Mouse (Mus musculus) embryonic facial prominence, embryonic 15.5 days (tissue): ENCODE data around the gene Hist1h2bn. TPM values are rescaled to one million over a fixed set of nuclear protein-coding genes. Genes with fewer than 3 reads are reported as not detected.

Experiments used
- microRNA-seq: library from miRNA; unstranded; fragments of <30 nt; microRNA quantifications from one replicate; pipeline ENCODE4, GENCODE M21; 2016; ENCODE audit warnings: borderline number of aligned reads
- polyA plus RNA-seq: library from polyadenylated mRNA; unstranded; fragments of >200 nt; fragmentation: Nextera tagmentation; extraction: Ambion mirVana; gene quantifications from 2 replicates; pipeline ENCODE4 v1.2.1, GENCODE M21; 2015

The Hist1h2bn gene
- polyA plus RNA-seq, 1 experiment from 2014 or later = 3.4 TPM

Small RNA genes lying within 50 kb of the gene (microRNA-seq; reads per million reads assigned to microRNA genes)
- gene Gm44346 = not detected
- gene Gm44357 = not detected
- gene Gm44367 = not detected
- not detected for gene Gm44454

Other genes with a start within 250 kb of the Hist1h2bn start
- 5.6 and 6.6 TPM in 2 replicates for gene Zkscan8, start 223.0 kb upstream of the Hist1h2bn start, polyA plus RNA-seq
- 0.17 and 0.22 TPM in 2 replicates for gene Olfr1366, start 211.3 kb upstream of the Hist1h2bn start, polyA plus RNA-seq
- 0.07 and 0.19 TPM in 2 replicates for gene Olfr1535, start 194.2 kb upstream of the Hist1h2bn start, polyA plus RNA-seq
- 0.11 TPM in 1 of 2 replicates, not detected in the other for gene Olfr1364, start 172.4 kb upstream of the Hist1h2bn start, polyA plus RNA-seq
- gene Olfr1362, start 140.1 kb upstream of the Hist1h2bn start, polyA plus RNA-seq = 0.13 TPM in 1 of 2 replicates, not detected in the other
- gene Olfr11, start 111.6 kb upstream of the Hist1h2bn start, polyA plus RNA-seq = not detected in 2 replicates
- 0.48 and 0.68 TPM in 2 replicates for gene Olfr1361, start 90.7 kb upstream of the Hist1h2bn start, polyA plus RNA-seq
- not detected in 2 replicates for gene Olfr1360, start 76.7 kb upstream of the Hist1h2bn start, polyA plus RNA-seq
- 0.05 and 0.27 TPM in 2 replicates for gene Olfr1359, start 56.0 kb upstream of the Hist1h2bn start, polyA plus RNA-seq
- 0.60 and 2.0 TPM in 2 replicates for gene Hist1h2bl, start 38.0 kb upstream of the Hist1h2bn start, polyA plus RNA-seq
- 6.9 and 13.7 TPM in 2 replicates for gene Hist1h2ai, start 37.7 kb upstream of the Hist1h2bn start, polyA plus RNA-seq
- 6.6 and 7.1 TPM in 2 replicates for gene Hist1h3h, start 36.5 kb upstream of the Hist1h2bn start, polyA plus RNA-seq
- 1.8 and 4.1 TPM in 2 replicates for gene Hist1h2bm, start 32.1 kb upstream of the Hist1h2bn start, polyA plus RNA-seq
- gene Hist1h4j, start 19.1 kb upstream of the Hist1h2bn start, polyA plus RNA-seq = 1.7 and 1.9 TPM in 2 replicates
- 1.5 and 2.9 TPM in 2 replicates for gene Hist1h4k, start 3.6 kb upstream of the Hist1h2bn start, polyA plus RNA-seq
- 16.1 and 25.2 TPM in 2 replicates for gene Hist1h2ak, start 296 bp upstream of the Hist1h2bn start, polyA plus RNA-seq
- gene Hist1h1b, start 26.5 kb downstream of the Hist1h2bn start, polyA plus RNA-seq = 16.8 and 19.6 TPM in 2 replicates
- 86.2 and 99.0 TPM in 2 replicates for gene Hist1h3i, start 29.2 kb downstream of the Hist1h2bn start, polyA plus RNA-seq
- gene Hist1h2an, start 33.1 kb downstream of the Hist1h2bn start, polyA plus RNA-seq = 2.5 and 10.7 TPM in 2 replicates
- 1.0 and 2.8 TPM in 2 replicates for gene Hist1h2bp, start 33.3 kb downstream of the Hist1h2bn start, polyA plus RNA-seq
- gene Hist1h2bq, start 56.1 kb downstream of the Hist1h2bn start, polyA plus RNA-seq = 12.0 and 14.0 TPM in 2 replicates
- not detected in 2 replicates for gene Hist1h2ao, start 56.3 kb downstream of the Hist1h2bn start, polyA plus RNA-seq
- gene Hist1h4m, start 57.6 kb downstream of the Hist1h2bn start, polyA plus RNA-seq = not detected in 2 replicates
- gene Hist1h4n, start 78.1 kb downstream of the Hist1h2bn start, polyA plus RNA-seq = 10.7 and 11.9 TPM in 2 replicates
- gene Hist1h2ap, start 79.4 kb downstream of the Hist1h2bn start, polyA plus RNA-seq = 2,761 and 2,921 TPM in 2 replicates
- gene Hist1h2br, start 79.6 kb downstream of the Hist1h2bn start, polyA plus RNA-seq = 14.2 and 14.7 TPM in 2 replicates
- 7.7 and 9.0 TPM in 2 replicates for gene Zfp184, start 191.0 kb downstream of the Hist1h2bn start, polyA plus RNA-seq
- 0.29 TPM in 2 replicates for gene Pom121l2, start 227.1 kb downstream of the Hist1h2bn start, polyA plus RNA-seq